Mouse (Mus musculus): Measurements from ENCODE around the gene Bri3bp.

Gene Bri3bp

GRCm38 (mm10) chr5:125452573-125452972 is 11.2 kb downstream of the Bri3bp start:
- no peak for DNase-seq (ENCODE audit: low spot score in 2 of 2)

GRCm38 (mm10) chr5:125456100-125456499 is 14.7 kb downstream of the Bri3bp start:
- DNase-seq (ENCODE audit: low spot score in 2 of 2), result no peak

- DNase-seq (ENCODE audit: low spot score in 2 of 2), result no peak
Observed at GRCm38 (mm10) chr5:125457538-125457937, 16.2 kb downstream of the Bri3bp start.

GRCm38 (mm10) chr5:125460574-125460973 is 19.2 kb downstream of the Bri3bp start:
- DNase-seq (ENCODE audit: low spot score in 2 of 2), result no peak

GRCm38 (mm10) chr5:125461868-125462445 is 20.6 kb downstream of the Bri3bp start:
- DNase-seq (ENCODE audit: low spot score in 2 of 2), result no peak

- no peak for DNase-seq (ENCODE audit: low spot score in 2 of 2)
Observed at GRCm38 (mm10) chr5:125465192-125465591, 23.8 kb downstream of the Bri3bp start.

GRCm38 (mm10) chr5:125465701-125466106 is 24.3 kb downstream of the Bri3bp start:
- peak; percentile 95 to 97 for DNase-seq (ENCODE audit: low spot score in 2 of 2)

- DNase-seq (ENCODE audit: low spot score in 2 of 2), result no peak
Observed at GRCm38 (mm10) chr5:125466483-125466882, 25.1 kb downstream of the Bri3bp start.

GRCm38 (mm10) chr5:125467261-125467660 is 25.9 kb downstream of the Bri3bp start:
- DNase-seq (ENCODE audit: low spot score in 2 of 2), result no peak

- DNase-seq (ENCODE audit: low spot score in 2 of 2), result no peak
Observed at GRCm38 (mm10) chr5:125470713-125471112, 29.3 kb downstream of the Bri3bp start.

- no peak for DNase-seq (ENCODE audit: low spot score in 2 of 2)
Observed at GRCm38 (mm10) chr5:125472796-125473475, 31.6 kb downstream of the Bri3bp start.

GRCm38 (mm10) chr5:125475030-125475429 is 33.7 kb downstream of the Bri3bp start:
- DNase-seq (ENCODE audit: low spot score in 2 of 2), result no peak

GRCm38 (mm10) chr5:125475601-125476285 is 34.4 kb downstream of the Bri3bp start, which contains the start of gene Aacs:
Gene Aacs (plus strand): TSS chr5:125475814.
- peak; percentile 93 to 96 for DNase-seq (ENCODE audit: low spot score in 2 of 2)

- DNase-seq (ENCODE audit: low spot score in 2 of 2), result peak in 1 of 2 experiments; percentile 58
Observed at GRCm38 (mm10) chr5:125476286-125476625, 34.9 kb downstream of the Bri3bp start.

- DNase-seq (ENCODE audit: low spot score in 2 of 2), result no peak
Observed at GRCm38 (mm10) chr5:125476799-125477198, 35.4 kb downstream of the Bri3bp start.

- DNase-seq (ENCODE audit: low spot score in 2 of 2), result no peak
Observed at GRCm38 (mm10) chr5:125477533-125477932, 36.2 kb downstream of the Bri3bp start.

- no peak for DNase-seq (ENCODE audit: low spot score in 2 of 2)
Observed at GRCm38 (mm10) chr5:125478037-125478436, 36.7 kb downstream of the Bri3bp start.

GRCm38 (mm10) chr5:125479376-125479775 is 38.0 kb downstream of the Bri3bp start:
- DNase-seq (ENCODE audit: low spot score in 2 of 2), result no peak

- no peak for DNase-seq (ENCODE audit: low spot score in 2 of 2)
Observed at GRCm38 (mm10) chr5:125480434-125481231, 39.3 kb downstream of the Bri3bp start.

- DNase-seq (ENCODE audit: low spot score in 2 of 2), result no peak
Observed at GRCm38 (mm10) chr5:125482474-125482873, 41.1 kb downstream of the Bri3bp start.

GRCm38 (mm10) chr5:125483712-125484611 is 42.6 kb downstream of the Bri3bp start:
- DNase-seq (ENCODE audit: low spot score in 2 of 2), result no peak
